Mouse (Mus musculus): ENCODE results near the gene Nrxn3. TPM values are rescaled to one million over a fixed set of nuclear protein-coding genes. Genes with fewer than 3 reads are reported as not detected.

Nrxn3 gene
- polyA plus RNA-seq, 1 experiment from 2014 or later: 79.7 TPM

GRCm38 (mm10) chr12:88949870-88950269 is 227.2 kb downstream of the Nrxn3 start:
- H3K4me1 ChIP-seq: no peaks in the 10 kb centered on the region
- H3K4me3 ChIP-seq: no peak overlapping the region
- ATAC-seq: no peak
- H3K4me2 ChIP-seq: no peak overlapping the region
- no peak overlapping the region for H3K9ac ChIP-seq
- H3K27ac ChIP-seq: no peak overlapping the region
- 93% methylated on average over 2 of the region's 2 CpGs for WGBS
- H3K27me3 ChIP-seq: no peaks in the 10 kb centered on the region
- no peaks in the 10 kb centered on the region for H3K9me3 ChIP-seq (replicated peaks)
- H3K36me3 ChIP-seq (ENCODE audit: poor library complexity, severe bottlenecking): no peaks in the 10 kb centered on the region

GRCm38 (mm10) chr12:88952937-88953600 is 230.4 kb downstream of the Nrxn3 start:
- no peak overlapping the region for H3K4me2 ChIP-seq
- no peaks in the 10 kb centered on the region for H3K36me3 ChIP-seq (ENCODE audit: poor library complexity, severe bottlenecking)
- no peak for ATAC-seq
- no peak overlapping the region for H3K9ac ChIP-seq
- WGBS: 83% methylated on average over 7 of the region's 7 CpGs
- no peaks in the 10 kb centered on the region for H3K4me1 ChIP-seq
- no peaks in the 10 kb centered on the region for H3K9me3 ChIP-seq (replicated peaks)
- H3K27ac ChIP-seq: no peak overlapping the region
- no peaks in the 10 kb centered on the region for H3K27me3 ChIP-seq
- no peak overlapping the region for H3K4me3 ChIP-seq

- WGBS: 76% methylated on average over 4 of the region's 4 CpGs
Measured at GRCm38 (mm10) chr12:88953801-88954200, 231.1 kb downstream of the Nrxn3 start.

DNA sequence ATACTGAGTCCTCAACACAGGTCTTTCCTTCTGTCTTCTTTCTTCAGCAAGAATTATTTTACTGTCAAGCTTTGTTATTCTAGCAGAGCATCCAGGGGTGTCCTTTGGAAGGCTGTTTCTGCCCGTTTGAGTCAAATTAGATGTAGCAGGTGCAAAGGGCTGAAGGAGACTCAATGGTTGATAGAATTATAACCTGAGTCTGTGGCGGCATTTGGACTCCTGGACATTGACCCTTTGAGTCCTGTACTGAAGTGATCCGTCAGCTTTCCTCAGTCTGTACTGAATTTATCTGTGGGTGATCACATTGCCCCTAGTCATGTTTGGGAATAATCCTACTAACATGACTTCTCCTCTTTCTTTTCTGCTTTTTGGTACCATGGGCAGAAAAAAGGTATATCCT is 234.8 kb downstream of the Nrxn3 start:
- WGBS: 70% methylated on average over 3 of the region's 3 CpGs
- no peak for ATAC-seq
- no peaks in the 10 kb centered on the region for H3K36me3 ChIP-seq (ENCODE audit: poor library complexity, severe bottlenecking)
- no peaks in the 10 kb centered on the region for H3K9me3 ChIP-seq (replicated peaks)
- no peaks in the 10 kb centered on the region for H3K27me3 ChIP-seq
- H3K4me3 ChIP-seq: no peak overlapping the region
- no peak overlapping the region for H3K9ac ChIP-seq
- H3K4me2 ChIP-seq: no peak overlapping the region
- no peaks in the 10 kb centered on the region for H3K4me1 ChIP-seq
- no peak overlapping the region for H3K27ac ChIP-seq

More at GRCm38 (mm10) chr12:88953801-88954200, 231.1 kb downstream of the Nrxn3 start:
- no peaks in the 10 kb centered on the region for H3K27me3 ChIP-seq
- no peak for ATAC-seq
- H3K27ac ChIP-seq: no peak overlapping the region
- H3K36me3 ChIP-seq (ENCODE audit: poor library complexity, severe bottlenecking): no peaks in the 10 kb centered on the region
- H3K9ac ChIP-seq: no peak overlapping the region
- no peaks in the 10 kb centered on the region for H3K4me1 ChIP-seq
- no peak overlapping the region for H3K4me2 ChIP-seq
- no peaks in the 10 kb centered on the region for H3K9me3 ChIP-seq (replicated peaks)
- H3K4me3 ChIP-seq: no peak overlapping the region

- Histone ChIP-seq H3K4me3 (no peak overlapping the region), H3K9ac (no peak overlapping the region), H3K27ac (no peak overlapping the region), H3K4me1 (no peaks in the 10 kb centered on the region), H3K9me3 (replicated peaks) (no peaks in the 10 kb centered on the region), H3K36me3 (ENCODE audit: poor library complexity, severe bottlenecking) (no peaks in the 10 kb centered on the region), H3K4me2 (no peak overlapping the region), H3K27me3 (no peaks in the 10 kb centered on the region)
- 96% methylated on average over 1 of the region's 1 CpGs for WGBS
- ATAC-seq: no peak
Measured at GRCm38 (mm10) chr12:88960817-88961216, 238.1 kb downstream of the Nrxn3 start.

- H3K4me2 ChIP-seq: no peak overlapping the region
- no peaks in the 10 kb centered on the region for H3K36me3 ChIP-seq (ENCODE audit: poor library complexity, severe bottlenecking)
- ATAC-seq: no peak
- WGBS: 82% methylated on average over 4 of the region's 4 CpGs
- H3K4me3 ChIP-seq: no peak overlapping the region
- no peaks in the 10 kb centered on the region for H3K27me3 ChIP-seq
- no peaks in the 10 kb centered on the region for H3K9me3 ChIP-seq (replicated peaks)
- no peak overlapping the region for H3K27ac ChIP-seq
- H3K9ac ChIP-seq: no peak overlapping the region
- no peaks in the 10 kb centered on the region for H3K4me1 ChIP-seq
Measured at GRCm38 (mm10) chr12:88966329-88966728, 243.7 kb downstream of the Nrxn3 start.

GRCm38 (mm10) chr12:88976621-88977020 is 253.9 kb downstream of the Nrxn3 start:
- Histone ChIP-seq H3K36me3 (ENCODE audit: poor library complexity, severe bottlenecking) (no peaks in the 10 kb centered on the region), H3K4me3 (no peak overlapping the region), H3K9ac (no peak overlapping the region), H3K27ac (no peak overlapping the region), H3K4me1 (no peaks in the 10 kb centered on the region), H3K27me3 (no peaks in the 10 kb centered on the region), H3K4me2 (no peak overlapping the region), H3K9me3 (replicated peaks) (no peaks in the 10 kb centered on the region)
- WGBS: 90% methylated on average over 2 of the region's 2 CpGs
- ATAC-seq: no peak

DNA sequence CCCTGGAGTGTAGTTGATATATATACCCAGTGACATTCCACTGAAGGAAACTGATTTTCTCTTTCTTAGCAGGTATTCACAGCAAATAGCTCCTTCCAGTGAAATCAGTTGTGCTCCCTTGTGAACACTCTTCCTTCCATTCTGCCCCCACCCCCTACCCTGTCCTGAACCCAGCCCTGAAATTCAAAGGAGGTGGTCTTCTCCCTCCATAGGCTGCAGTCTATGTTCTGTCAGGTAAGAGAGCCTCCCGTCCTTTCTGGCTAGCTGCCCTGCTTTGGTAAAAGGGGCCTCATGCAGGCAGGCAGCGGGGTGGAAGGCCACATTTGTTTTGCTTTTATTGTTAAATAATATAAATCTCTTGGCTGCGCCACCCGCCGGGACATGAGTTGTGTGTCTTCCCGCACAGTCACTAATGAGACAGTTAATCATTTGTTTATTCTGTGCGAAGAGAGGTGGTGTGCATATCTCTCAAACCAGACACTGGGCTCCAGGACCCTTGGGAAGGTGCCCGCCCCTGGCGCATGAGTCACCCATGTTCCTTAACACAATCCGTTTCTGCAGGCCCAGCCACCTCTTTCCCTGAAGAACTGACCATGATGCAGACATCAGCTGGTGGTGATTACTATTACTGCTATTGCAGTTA is 261.1 kb downstream of the Nrxn3 start:
- Histone ChIP-seq H3K36me3 (ENCODE audit: poor library complexity, severe bottlenecking) (no peaks in the 10 kb centered on the region), H3K27me3 (no peaks in the 10 kb centered on the region), H3K4me3 (no peak overlapping the region), H3K4me1 (peaks cover 23% of the 10 kb centered on the region), H3K4me2 (no peak overlapping the region), H3K9me3 (replicated peaks) (no peaks in the 10 kb centered on the region), H3K9ac (no peak overlapping the region), H3K27ac (0 out of 2 replicates have a peak overlapping the region, but pooled peaks have one; percentile 11)
- 15% methylated on average over 10 of the region's 10 CpGs for WGBS
- peak; percentile 57; the same call in 1 of the 2 replicates for ATAC-seq

DNA sequence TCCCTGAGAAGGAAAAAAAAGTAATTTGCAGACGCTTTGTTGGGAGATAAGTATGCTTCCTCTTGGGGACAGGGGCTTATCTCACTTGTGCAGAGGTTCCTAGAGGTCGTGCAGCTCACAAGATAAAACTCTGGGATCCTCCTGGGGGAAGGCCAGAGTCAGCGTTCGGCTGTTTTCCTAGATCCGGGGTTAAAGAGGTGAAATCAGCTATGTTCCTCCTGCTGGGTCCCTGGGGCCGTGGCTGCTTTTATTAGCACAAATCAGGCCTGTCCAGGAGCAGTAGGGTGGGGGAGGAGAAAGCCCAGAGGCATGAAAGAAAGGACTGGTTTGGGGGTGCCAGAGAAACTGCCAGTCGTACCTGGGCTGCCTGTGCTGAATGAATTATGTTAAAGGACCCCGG is 261.7 kb downstream of the Nrxn3 start:
- Histone ChIP-seq H3K36me3 (ENCODE audit: poor library complexity, severe bottlenecking) (no peaks in the 10 kb centered on the region), H3K4me1 (peaks cover 23% of the 10 kb centered on the region)

DNA sequence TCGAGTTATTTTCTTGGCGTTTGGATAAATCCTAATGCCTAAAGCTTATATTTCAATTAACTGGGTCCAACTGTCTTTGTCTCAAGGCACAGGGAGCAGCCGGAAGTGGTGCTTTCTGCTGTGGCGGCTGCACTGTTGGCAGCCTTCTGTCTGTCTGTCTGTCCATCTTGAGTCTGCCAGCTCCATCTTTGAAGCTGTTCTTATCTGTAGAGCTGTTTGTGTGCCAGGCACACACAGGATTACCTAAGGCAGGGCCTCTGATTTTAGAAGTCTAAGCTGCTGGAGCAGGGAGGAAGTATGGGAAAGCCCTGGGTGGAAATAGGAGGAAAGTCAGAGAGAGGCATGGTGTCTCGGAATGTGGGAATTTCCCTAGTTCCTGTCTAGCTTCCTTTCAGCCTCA is 262.1 kb downstream of the Nrxn3 start:
- 32% methylated on average over 5 of the region's 5 CpGs for WGBS
- ATAC-seq: no peak
- H3K4me1 ChIP-seq: peaks cover 23% of the 10 kb centered on the region
- peak overlapping the region; percentile 26; the same call in 1 of the 2 replicates for H3K4me2 ChIP-seq
- H3K9ac ChIP-seq: no peak overlapping the region
- H3K27ac ChIP-seq: 0 out of 2 replicates have a peak overlapping the region, but pooled peaks have one; percentile 1
- no peaks in the 10 kb centered on the region for H3K27me3 ChIP-seq
- H3K9me3 ChIP-seq (replicated peaks): no peaks in the 10 kb centered on the region
- no peak overlapping the region for H3K4me3 ChIP-seq
- no peaks in the 10 kb centered on the region for H3K36me3 ChIP-seq (ENCODE audit: poor library complexity, severe bottlenecking)

More for the DNA sequence above, 261.7 kb downstream of the Nrxn3 start:
- WGBS: 9% methylated on average over 8 of the region's 8 CpGs
- Histone ChIP-seq H3K27me3 (no peaks in the 10 kb centered on the region), H3K9me3 (replicated peaks) (no peaks in the 10 kb centered on the region), H3K4me2 (peak overlapping the region; percentile 26; the same call in 1 of the 2 replicates), H3K27ac (0 out of 2 replicates have a peak overlapping the region, but pooled peaks have one; percentile 1), H3K9ac (no peak overlapping the region), H3K4me3 (no peak overlapping the region)
- peak; percentile 34; the same call in 1 of the 2 replicates for ATAC-seq

GRCm38 (mm10) chr12:88987046-88987445 is 264.4 kb downstream of the Nrxn3 start:
- ATAC-seq: peak; percentile 54; the same call in 1 of the 2 replicates
- Histone ChIP-seq H3K9ac (no peak overlapping the region), H3K9me3 (replicated peaks) (no peaks in the 10 kb centered on the region), H3K36me3 (ENCODE audit: poor library complexity, severe bottlenecking) (no peaks in the 10 kb centered on the region), H3K4me3 (no peak overlapping the region), H3K4me2 (no peak overlapping the region), H3K4me1 (peaks cover 23% of the 10 kb centered on the region), H3K27me3 (no peaks in the 10 kb centered on the region), H3K27ac (no peak overlapping the region)
- 40% methylated on average over 4 of the region's 4 CpGs for WGBS

DNA sequence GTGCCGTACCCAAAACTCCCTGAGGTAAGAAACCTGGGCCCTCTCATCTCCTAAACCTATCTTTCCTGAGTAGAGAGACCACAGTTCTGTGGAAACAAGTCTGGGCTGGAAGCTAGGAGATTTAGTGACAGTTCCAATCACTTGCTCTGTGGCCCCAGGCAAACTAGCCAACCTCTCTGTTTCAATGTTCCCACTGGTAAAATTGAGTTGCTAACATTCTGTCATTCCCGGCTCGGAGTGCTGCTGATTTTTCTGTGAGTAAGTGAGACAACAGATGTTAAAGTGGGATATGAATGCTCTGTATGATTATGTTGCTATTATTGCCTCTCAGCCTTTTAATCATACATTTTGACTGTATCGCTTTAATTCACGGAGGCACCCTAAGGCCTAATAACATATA is 268.1 kb downstream of the Nrxn3 start:
- Histone ChIP-seq H3K27ac (no peak overlapping the region), H3K36me3 (ENCODE audit: poor library complexity, severe bottlenecking) (no peaks in the 10 kb centered on the region), H3K9me3 (replicated peaks) (no peaks in the 10 kb centered on the region)

More for the DNA sequence above, 268.1 kb downstream of the Nrxn3 start:
- ATAC-seq: no peak
- no peak overlapping the region for H3K9ac ChIP-seq
- peaks cover 6% of the 10 kb centered on the region; the same call in 1 of the 2 replicates for H3K4me1 ChIP-seq
- H3K27me3 ChIP-seq: no peaks in the 10 kb centered on the region
- 81% methylated on average over 5 of the region's 5 CpGs for WGBS
- H3K4me3 ChIP-seq: no peak overlapping the region
- no peak overlapping the region for H3K4me2 ChIP-seq
